Mouse (Mus musculus) limb, embryonic 11.5 days (tissue): ENCODE data around the gene A1cf. TPM values are rescaled to one million over a fixed set of nuclear protein-coding genes. Genes with fewer than 3 reads are reported as not detected.

Experiments
- ATAC-seq: fragments of 200-750 bp; cut with Nextera tagmentation; 2 replicates; pipeline ENCODE4 v1.8.0; 2017; ENCODE audit warnings: low read depth; ENCODE audit not compliant: insufficient number of reproducible peaks, low FRiP score, low TSS enrichment
- DNase-seq: peaks from one replicate; pipeline ENCODE4 v3.0.0-alpha.2; 2015; ENCODE audit warnings: low spot score
- H3K27ac ChIP-seq: fragments of 300-500 bp; sonication (generic); replicated peaks from 2 replicates; pipeline ENCODE4 v1.5.1; 2014; ENCODE audit warnings: low read depth, mild to moderate bottlenecking, low read length
- H3K27me3 ChIP-seq: fragments of 300-500 bp; sonication (generic); 2 replicates; pipeline ENCODE4 v1.6.1; 2014; ENCODE audit warnings: mild to moderate bottlenecking, low read length, mixed read lengths; ENCODE audit not compliant: control insufficient read depth, insufficient read depth
- H3K36me3 ChIP-seq: fragments of 300-500 bp; sonication (generic); 2 replicates; pipeline ENCODE4 v1.6.1; 2014; ENCODE audit warnings: mild to moderate bottlenecking, low read length, moderate library complexity, mixed read lengths; ENCODE audit not compliant: control insufficient read depth, insufficient read depth
- H3K4me1 ChIP-seq: fragments of 300-500 bp; sonication (generic); 2 replicates; pipeline ENCODE4 v1.6.1; 2014; ENCODE audit warnings: low read length, mixed read lengths; ENCODE audit not compliant: control insufficient read depth, insufficient read depth
- H3K4me2 ChIP-seq: fragments of 300-500 bp; sonication (generic); 2 replicates; pipeline ENCODE4 v1.6.1; 2014; ENCODE audit warnings: low read depth, mild to moderate bottlenecking, moderate library complexity; ENCODE audit not compliant: severe bottlenecking
- H3K4me3 ChIP-seq: fragments of 300-500 bp; sonication (generic); 2 replicates; pipeline ENCODE4 v1.5.1; 2014; ENCODE audit warnings: low read depth, low read length
- H3K9ac ChIP-seq: fragments of 300-500 bp; sonication (generic); 2 replicates; pipeline ENCODE4 v1.6.1; 2014; ENCODE audit warnings: mild to moderate bottlenecking, low read length
- H3K9me3 ChIP-seq: fragments of 300-500 bp; sonication (generic); 2 replicates; pipeline ENCODE4 v1.6.1; 2016; ENCODE audit warnings: low read length; ENCODE audit not compliant: control insufficient read depth
- WGBS: fragments of 180-500 bp; shearing (Covaris S2); extraction: QIAGEN DNeasy Blood & Tissue Kit; methylation state at CpG from one replicate; pipeline ENCODE4 v1.1.7; 2014; 5-methylcytosine and 5-hydroxymethylcytosine counted together
- polyA plus RNA-seq: library from polyadenylated mRNA; unstranded; fragments of >200 nt; fragmentation: Nextera tagmentation; extraction: Ambion mirVana; gene quantifications from 2 replicates; pipeline ENCODE4 v1.2.1, GENCODE M21; 2014

A1cf gene
- not detected in 2 replicates for polyA plus RNA-seq

DNA sequence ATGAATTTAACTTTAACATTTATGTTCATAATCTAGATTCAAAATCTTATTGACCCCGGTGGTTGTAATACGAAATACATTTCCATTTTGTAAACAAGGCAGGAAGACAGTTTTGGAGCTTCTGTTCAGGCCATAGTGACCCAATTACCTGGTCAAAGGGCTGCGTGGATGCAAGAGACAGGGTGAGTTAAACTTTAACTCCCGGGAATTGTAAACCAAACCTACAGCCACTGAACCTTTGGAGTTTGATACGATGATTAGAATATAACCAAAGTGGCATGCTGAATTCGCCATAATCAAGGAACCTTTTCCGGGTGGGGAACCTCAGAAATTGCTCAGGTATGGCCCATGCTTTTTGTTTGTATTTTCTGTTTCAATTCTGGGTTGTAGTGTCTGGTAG, at the start of gene A1cf:
Gene A1cf (plus strand): TSS at position 244 of the 400 bp plus-strand sequence.
- no peaks in the 10 kb centered on the region for H3K36me3 ChIP-seq
- no peaks in the 10 kb centered on the region for H3K27me3 ChIP-seq
- 90% methylated on average over 7 of the region's 7 CpGs for WGBS
- no peak for DNase-seq
- no peak within 1 kb of the TSS for H3K27ac ChIP-seq
- ATAC-seq, result no peak
- no peak within 1 kb of the TSS for H3K9ac ChIP-seq
- no peaks in the 10 kb centered on the region for H3K4me1 ChIP-seq
- H3K9me3 ChIP-seq, result no peaks in the 10 kb centered on the region
- no peak within 1 kb of the TSS for H3K4me3 ChIP-seq
- H3K4me2 ChIP-seq, result no peak within 1 kb of the TSS

DNA sequence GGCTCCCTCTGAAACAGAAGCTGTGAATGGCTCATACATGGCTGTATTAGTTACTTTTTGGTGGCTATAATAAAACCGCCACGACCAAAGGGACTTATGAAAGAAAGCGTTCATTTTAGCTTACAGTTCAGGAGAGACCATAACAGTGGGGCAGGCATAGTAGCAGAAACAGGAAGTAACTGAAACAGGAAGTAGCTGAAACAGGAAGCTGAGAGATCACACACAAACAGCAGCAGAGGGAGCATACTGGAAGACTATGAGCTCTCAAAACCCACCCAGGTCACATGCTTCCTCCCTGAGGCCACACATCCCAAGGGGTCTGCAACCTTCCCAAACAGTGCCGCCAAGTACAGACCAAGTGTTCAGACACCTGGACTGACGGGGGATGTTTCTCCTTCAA, 34.3 kb upstream of the A1cf start:
- no peaks in the 10 kb centered on the region for H3K4me1 ChIP-seq
- no peak overlapping the region for H3K4me3 ChIP-seq
- no peaks in the 10 kb centered on the region for H3K36me3 ChIP-seq
- no peak for ATAC-seq
- no peak overlapping the region for H3K9ac ChIP-seq
- DNase-seq, result no peak
- no peak overlapping the region for H3K4me2 ChIP-seq
- no peaks in the 10 kb centered on the region for H3K27me3 ChIP-seq
- no peaks in the 10 kb centered on the region for H3K9me3 ChIP-seq
- H3K27ac ChIP-seq, result no peak overlapping the region
- 87% methylated on average over 5 of the region's 5 CpGs for WGBS

DNA sequence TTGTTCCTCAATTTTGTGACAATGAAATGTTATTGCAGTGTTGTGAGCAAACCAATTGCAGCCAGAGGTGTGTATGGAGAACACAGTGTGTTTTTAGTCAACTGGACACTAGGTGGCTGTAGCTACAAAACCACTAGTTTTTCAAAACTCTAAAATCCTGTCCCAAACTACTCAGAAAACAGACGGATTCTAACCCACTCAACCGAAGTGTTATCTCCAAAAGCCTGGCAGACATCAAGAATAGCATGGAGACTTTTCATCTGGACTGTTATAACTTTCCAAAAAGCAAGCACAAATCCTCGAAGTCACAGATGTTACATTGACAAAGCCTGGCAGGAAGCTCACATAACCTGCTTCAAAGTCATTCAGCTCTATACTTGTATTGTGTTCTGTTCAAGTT, 6.7 kb upstream of the A1cf start:
- no peak overlapping the region for H3K27ac ChIP-seq
- no peaks in the 10 kb centered on the region for H3K9me3 ChIP-seq
- no peak overlapping the region for H3K9ac ChIP-seq
- ATAC-seq, result no peak
- H3K4me2 ChIP-seq, result no peak overlapping the region
- H3K4me3 ChIP-seq, result no peak overlapping the region
- H3K36me3 ChIP-seq, result no peaks in the 10 kb centered on the region
- no peak for DNase-seq
- no peaks in the 10 kb centered on the region for H3K4me1 ChIP-seq
- no peaks in the 10 kb centered on the region for H3K27me3 ChIP-seq
- WGBS, result 70% methylated on average over 3 of the region's 3 CpGs

DNA sequence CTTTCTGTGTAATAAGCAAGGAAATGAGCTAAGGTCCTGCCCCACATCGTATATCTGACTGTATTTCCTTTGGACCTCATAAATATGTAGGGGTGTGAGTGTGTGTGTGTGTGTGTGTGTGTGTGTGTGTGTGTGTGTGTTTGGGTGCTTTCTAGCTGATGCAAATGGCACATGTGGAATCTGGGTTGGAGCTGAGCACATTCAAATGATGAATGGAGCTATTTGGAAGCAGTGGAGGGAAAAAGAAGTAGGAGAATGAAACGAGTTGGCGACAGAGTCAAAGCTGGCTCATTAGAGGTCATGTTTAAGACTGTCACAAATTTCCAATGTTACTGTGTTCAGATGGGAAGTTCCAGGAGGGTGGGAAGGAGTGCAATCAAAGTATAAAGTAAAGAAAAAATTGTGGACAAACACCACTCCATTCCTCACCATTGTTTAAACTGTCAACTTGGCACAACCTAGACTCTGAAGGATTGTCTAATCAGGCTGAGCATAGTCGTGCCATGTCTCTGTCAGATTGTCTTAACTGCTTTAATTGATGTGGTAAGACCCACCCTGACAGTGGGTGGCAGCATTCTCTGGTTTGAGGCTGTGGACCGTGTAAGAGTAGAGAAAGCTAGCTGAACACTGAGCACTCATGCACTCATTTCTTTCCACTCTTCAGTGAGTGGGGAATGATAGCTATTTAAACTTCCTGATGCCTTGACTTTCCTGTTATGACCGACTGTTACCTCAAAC, 5.9 kb upstream of the A1cf start:
- Histone ChIP-seq H3K9me3 (no peaks in the 10 kb centered on the region), H3K27me3 (no peaks in the 10 kb centered on the region), H3K4me3 (no peak overlapping the region), H3K27ac (no peak overlapping the region), H3K4me2 (no peak overlapping the region), H3K9ac (no peak overlapping the region), H3K36me3 (no peaks in the 10 kb centered on the region), H3K4me1 (no peaks in the 10 kb centered on the region)
- no peak for ATAC-seq
- WGBS, result 60% methylated on average over 6 of the region's 6 CpGs
- no peak for DNase-seq

DNA sequence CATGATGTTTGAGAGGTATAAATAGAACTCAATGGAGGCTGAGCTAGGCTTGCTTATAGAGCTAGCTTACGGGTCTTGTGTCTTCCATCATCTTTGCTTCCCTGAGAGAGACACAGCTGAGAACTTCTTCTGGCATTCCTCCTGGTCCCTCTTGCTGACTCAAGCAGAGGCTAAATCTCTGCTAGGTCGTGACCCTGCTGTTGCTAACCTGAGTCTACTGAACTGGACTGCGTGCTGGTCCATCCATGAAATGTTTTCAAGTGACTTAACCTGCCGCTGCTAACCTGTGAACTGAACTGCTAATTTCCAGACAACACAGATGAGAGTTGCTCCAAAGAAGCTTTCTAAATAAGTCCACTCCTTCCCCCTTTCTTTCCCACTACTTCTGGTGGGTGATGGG, 3.1 kb upstream of the A1cf start:
- Histone ChIP-seq H3K9ac (no peak overlapping the region), H3K27ac (no peak overlapping the region), H3K4me2 (no peak overlapping the region), H3K4me3 (no peak overlapping the region), H3K36me3 (no peaks in the 10 kb centered on the region), H3K27me3 (no peaks in the 10 kb centered on the region), H3K4me1 (no peaks in the 10 kb centered on the region), H3K9me3 (no peaks in the 10 kb centered on the region)
- no peak for DNase-seq
- no peak for ATAC-seq
- 85% methylated on average over 4 of the region's 4 CpGs for WGBS

DNA sequence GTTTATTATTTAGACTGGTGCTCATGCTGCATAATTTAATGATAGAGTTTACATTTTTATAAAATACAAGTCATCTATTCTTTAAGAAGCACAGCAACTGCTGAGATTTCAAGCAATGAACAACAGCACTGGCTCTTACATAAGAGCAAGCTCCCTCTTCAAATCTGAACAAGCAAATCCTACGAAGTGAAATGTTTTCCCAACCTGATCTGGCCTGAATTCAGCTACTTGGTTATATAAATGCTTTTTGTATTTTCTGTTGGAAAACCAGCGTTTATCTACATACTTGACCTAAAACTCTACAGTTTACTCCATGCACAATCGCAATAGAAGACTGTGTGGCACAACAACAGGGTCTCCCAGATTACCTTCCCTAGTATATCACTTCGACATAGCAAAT, 488 bp upstream of the A1cf start:
- Histone ChIP-seq H3K27me3 (no peaks in the 10 kb centered on the region), H3K4me3 (no peak overlapping the region), H3K9me3 (no peaks in the 10 kb centered on the region), H3K36me3 (no peaks in the 10 kb centered on the region), H3K9ac (no peak overlapping the region), H3K4me2 (no peak overlapping the region), H3K4me1 (no peaks in the 10 kb centered on the region), H3K27ac (no peak overlapping the region)
- ATAC-seq, result no peak
- DNase-seq, result no peak
- WGBS, result 88% methylated on average over 4 of the region's 4 CpGs

DNA sequence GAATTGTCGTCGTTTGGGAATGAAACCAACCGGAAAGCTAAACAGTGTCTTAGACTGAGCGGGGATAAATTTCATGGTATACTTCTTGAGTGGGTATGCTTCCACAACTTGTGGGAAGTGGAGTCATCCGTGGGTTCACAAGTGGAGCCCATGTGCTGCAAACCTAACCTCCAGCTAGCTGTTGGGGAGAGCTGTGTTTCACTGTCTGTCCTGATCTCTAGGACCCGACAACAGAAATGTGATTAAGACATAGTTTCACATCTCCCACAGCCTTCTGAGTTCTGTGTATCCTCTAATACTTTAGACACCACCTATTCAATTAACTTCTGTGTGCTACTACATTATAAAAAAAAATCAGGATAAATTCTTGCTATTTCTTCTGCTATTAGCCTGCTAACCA, 407 bp downstream of the A1cf start:
- WGBS, result 92% methylated on average over 6 of the region's 6 CpGs
- no peaks in the 10 kb centered on the region for H3K27me3 ChIP-seq
- H3K4me3 ChIP-seq, result no peak overlapping the region
- H3K36me3 ChIP-seq, result no peaks in the 10 kb centered on the region
- H3K27ac ChIP-seq, result no peak overlapping the region
- H3K9ac ChIP-seq, result no peak overlapping the region
- no peaks in the 10 kb centered on the region for H3K9me3 ChIP-seq
- ATAC-seq (no peak), DNase-seq (no peak)
- H3K4me2 ChIP-seq, result no peak overlapping the region
- H3K4me1 ChIP-seq, result no peaks in the 10 kb centered on the region

DNA sequence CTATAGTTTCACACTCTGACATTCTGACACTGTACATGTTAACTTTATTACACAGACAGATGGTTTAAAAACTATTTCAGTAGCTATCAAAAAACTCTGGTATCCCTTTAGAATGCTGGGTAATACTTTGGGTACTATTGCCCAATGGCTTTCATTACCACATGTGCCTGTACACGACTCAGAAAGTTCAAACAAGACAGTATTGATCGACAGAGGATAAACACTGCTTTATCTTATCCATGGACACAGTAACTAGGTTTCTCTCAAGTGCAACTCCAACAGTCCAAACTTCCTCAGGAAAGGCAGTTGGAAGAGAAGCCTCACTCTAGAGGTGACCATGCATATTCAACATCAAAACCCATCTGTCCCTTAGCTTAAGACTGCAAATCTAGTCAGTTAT, 2.8 kb downstream of the A1cf start:
- DNase-seq (no peak), ATAC-seq (no peak)
- 91% methylated on average over 2 of the region's 2 CpGs for WGBS

DNA sequence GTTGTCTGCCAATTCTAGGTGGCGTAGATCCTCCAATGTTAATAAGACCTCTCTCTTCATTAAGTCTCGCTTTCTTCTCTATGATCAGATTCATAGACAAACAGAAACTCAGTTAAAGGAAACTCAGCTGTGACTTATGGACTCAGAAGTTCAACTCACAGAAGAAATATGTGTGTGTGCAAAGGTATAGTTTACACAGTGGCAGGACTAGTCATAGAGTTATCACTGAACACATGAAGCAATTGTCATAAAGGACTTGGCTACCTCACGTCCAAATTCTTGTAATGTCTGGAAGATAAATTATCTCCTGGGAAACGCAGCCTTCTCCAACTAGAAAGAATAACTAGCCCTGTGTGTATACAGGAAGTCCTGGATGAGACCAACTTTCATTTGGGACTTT, 9.4 kb downstream of the A1cf start:
- Histone ChIP-seq H3K4me3 (no peak overlapping the region), H3K36me3 (no peaks in the 10 kb centered on the region), H3K27me3 (no peaks in the 10 kb centered on the region), H3K27ac (no peak overlapping the region), H3K4me2 (no peak overlapping the region), H3K9ac (no peak overlapping the region), H3K4me1 (no peaks in the 10 kb centered on the region), H3K9me3 (no peaks in the 10 kb centered on the region)
- WGBS, result 79% methylated on average over 4 of the region's 4 CpGs
- DNase-seq, result no peak
- ATAC-seq, result no peak

More for the DNA sequence above, 2.8 kb downstream of the A1cf start:
- Histone ChIP-seq H3K9me3 (no peaks in the 10 kb centered on the region), H3K4me2 (no peak overlapping the region), H3K36me3 (no peaks in the 10 kb centered on the region), H3K27me3 (no peaks in the 10 kb centered on the region), H3K27ac (no peak overlapping the region), H3K4me3 (no peak overlapping the region), H3K9ac (no peak overlapping the region), H3K4me1 (no peaks in the 10 kb centered on the region)
